Mouse (Mus musculus) spleen, adult 2 months (tissue): ENCODE data around the gene Scml4.

ENCODE experiments used
- CTCF ChIP-seq: fragments of 200-500 bp; IDR thresholded peaks from 2 replicates; pipeline ENCODE4 v1.5.1; 2011; ENCODE audit warnings: mild to moderate bottlenecking, inconsistent platforms; ENCODE audit not compliant: insufficient read depth, insufficient read length, insufficient replicate concordance; ENCODE audit errors: extremely low read depth
- POLR2A ChIP-seq: fragments of 200-500 bp; IDR thresholded peaks from 2 replicates; pipeline ENCODE4 v1.6.1; 2011; ENCODE audit warnings: low read depth, low read length, inconsistent platforms

- TF ChIP-seq CTCF (no peak), POLR2A (no peak)
Measured at GRCm38 (mm10) chr10:42934672-42935071, 74.5 kb downstream of the Scml4 start.
